Mouse (Mus musculus): ENCODE data around the gene Manbal. TPM values are rescaled to one million over a fixed set of nuclear protein-coding genes. Genes with fewer than 3 reads are reported as not detected.

Manbal gene
- total RNA-seq, 1 experiment = 39.4 TPM

- H3K4me3 ChIP-seq (ENCODE audit: insufficient read depth in 1 of 2, low read depth in 1 of 2, low read length in 2 of 2, poor library complexity in 1 of 2, severe bottlenecking in 1 of 2) = no peak overlapping the region
- peaks cover 9% of the 10 kb centered on the region; the same call in 1 of the 2 replicates for H3K36me3 ChIP-seq (ENCODE audit: control insufficient read depth, insufficient read depth, low read length, poor library complexity, severe bottlenecking)
- TF ChIP-seq HCFC1 (IDR thresholded peaks at IDR 0.05; ENCODE audit: borderline replicate concordance, insufficient read depth, low read length) (no peak), MAFK (IDR thresholded peaks at IDR 0.05; ENCODE audit: insufficient read depth, low read depth, low read length) (no peak), ZC3H11A (IDR thresholded peaks at IDR 0.05; ENCODE audit: borderline replicate concordance, low read depth, low read length) (no peak), ZNF384 (IDR thresholded peaks at IDR 0.05; ENCODE audit: low read depth, low read length) (no peak), CHD2 (IDR thresholded peaks at IDR 0.05; ENCODE audit: low read depth, low read length) (no peak)
- DNase-seq (ENCODE audit: low read depth, low spot score) = no peak
- H3K4me1 ChIP-seq (ENCODE audit: control insufficient read depth in 2 of 2, insufficient read depth in 2 of 2, low read length in 2 of 2, poor library complexity in 1 of 2) = peaks cover 0 to 7% of the 10 kb centered on the region in 2 experiments; a peak in 2 of 4 replicates
- no peak overlapping the region for H3K27ac ChIP-seq (ENCODE audit: insufficient read depth, low read depth, low read length, poor library complexity, severe bottlenecking)
- no peaks in the 10 kb centered on the region for H3K9me3 ChIP-seq (ENCODE audit: control insufficient read depth, insufficient read depth, low read depth, low read length)
- in situ Hi-C loops (cut with MboI; ENCODE audit: low sequenced_read_pairs in 2 of 2, unreplicated experiment in 2 of 2) = no loop called here
- no peak overlapping the region for H3K9ac ChIP-seq (ENCODE audit: insufficient read depth, low read depth, low read length, poor library complexity, severe bottlenecking)
These were observed 33.9 kb downstream of the Manbal start for GRCm38 (mm10) chr2:157401261-157401660.

GRCm38 (mm10) chr2:157407596-157407995, 40.2 kb downstream of the Manbal start:
- DNase-seq (ENCODE audit: low read depth, low spot score) = no peak
- in situ Hi-C loops (cut with MboI; ENCODE audit: low sequenced_read_pairs in 2 of 2, unreplicated experiment in 2 of 2) = no loop called here
- no peak for TF ChIP-seq CHD2 (IDR thresholded peaks at IDR 0.05; ENCODE audit: low read depth, low read length)
- TF ChIP-seq HCFC1 (IDR thresholded peaks at IDR 0.05; ENCODE audit: borderline replicate concordance, insufficient read depth, low read length) = no peak
- TF ChIP-seq ZC3H11A (IDR thresholded peaks at IDR 0.05; ENCODE audit: borderline replicate concordance, low read depth, low read length) = no peak
- no peak for TF ChIP-seq ZNF384 (IDR thresholded peaks at IDR 0.05; ENCODE audit: low read depth, low read length)
- no peak for TF ChIP-seq MAFK (IDR thresholded peaks at IDR 0.05; ENCODE audit: insufficient read depth, low read depth, low read length)

GRCm38 (mm10) chr2:157409793-157410533, 42.6 kb downstream of the Manbal start:
- no peak overlapping the region for H3K4me3 ChIP-seq (ENCODE audit: insufficient read depth in 1 of 2, low read depth in 1 of 2, low read length in 2 of 2, poor library complexity in 1 of 2, severe bottlenecking in 1 of 2)
- no peak overlapping the region for H3K27ac ChIP-seq (ENCODE audit: insufficient read depth, low read depth, low read length, poor library complexity, severe bottlenecking)
- DNase-seq (ENCODE audit: low read depth, low spot score) = no peak
- H3K9me3 ChIP-seq (ENCODE audit: control insufficient read depth, insufficient read depth, low read depth, low read length) = no peaks in the 10 kb centered on the region
- H3K9ac ChIP-seq (ENCODE audit: insufficient read depth, low read depth, low read length, poor library complexity, severe bottlenecking) = 0 out of 2 replicates have a peak overlapping the region, but pooled peaks have one; percentile 18
- no peaks in the 10 kb centered on the region for H3K36me3 ChIP-seq (ENCODE audit: control insufficient read depth, insufficient read depth, low read length, poor library complexity, severe bottlenecking)
- peaks cover 8 to 19% of the 10 kb centered on the region in 2 experiments; a peak in 3 of 4 replicates for H3K4me1 ChIP-seq (ENCODE audit: control insufficient read depth in 2 of 2, insufficient read depth in 2 of 2, low read length in 2 of 2, poor library complexity in 1 of 2)
- in situ Hi-C loops (cut with MboI; ENCODE audit: low sequenced_read_pairs in 2 of 2, unreplicated experiment in 2 of 2) = no loop called here
- no peak for TF ChIP-seq ZNF384 (IDR thresholded peaks at IDR 0.05; ENCODE audit: low read depth, low read length)
- TF ChIP-seq CHD2 (IDR thresholded peaks at IDR 0.05; ENCODE audit: low read depth, low read length) = no peak
- TF ChIP-seq MAFK (IDR thresholded peaks at IDR 0.05; ENCODE audit: insufficient read depth, low read depth, low read length) = no peak
- no peak for TF ChIP-seq HCFC1 (IDR thresholded peaks at IDR 0.05; ENCODE audit: borderline replicate concordance, insufficient read depth, low read length)
- TF ChIP-seq ZC3H11A (IDR thresholded peaks at IDR 0.05; ENCODE audit: borderline replicate concordance, low read depth, low read length) = no peak

More at GRCm38 (mm10) chr2:157407596-157407995, 40.2 kb downstream of the Manbal start:
- no peak overlapping the region for H3K4me3 ChIP-seq (ENCODE audit: insufficient read depth in 1 of 2, low read depth in 1 of 2, low read length in 2 of 2, poor library complexity in 1 of 2, severe bottlenecking in 1 of 2)
- H3K9ac ChIP-seq (ENCODE audit: insufficient read depth, low read depth, low read length, poor library complexity, severe bottlenecking) = no peak overlapping the region
- no peak overlapping the region for H3K27ac ChIP-seq (ENCODE audit: insufficient read depth, low read depth, low read length, poor library complexity, severe bottlenecking)
- peaks cover 8 to 19% of the 10 kb centered on the region in 2 experiments; a peak in 3 of 4 replicates for H3K4me1 ChIP-seq (ENCODE audit: control insufficient read depth in 2 of 2, insufficient read depth in 2 of 2, low read length in 2 of 2, poor library complexity in 1 of 2)
- H3K9me3 ChIP-seq (ENCODE audit: control insufficient read depth, insufficient read depth, low read depth, low read length) = no peaks in the 10 kb centered on the region
- H3K36me3 ChIP-seq (ENCODE audit: control insufficient read depth, insufficient read depth, low read length, poor library complexity, severe bottlenecking) = no peaks in the 10 kb centered on the region

- no peak overlapping the region for H3K27ac ChIP-seq (ENCODE audit: insufficient read depth, low read depth, low read length, poor library complexity, severe bottlenecking)
- in situ Hi-C loops (cut with MboI; ENCODE audit: low sequenced_read_pairs in 2 of 2, unreplicated experiment in 2 of 2) = no loop called here
- H3K9me3 ChIP-seq (ENCODE audit: control insufficient read depth, insufficient read depth, low read depth, low read length) = no peaks in the 10 kb centered on the region
- peaks cover 8 to 19% of the 10 kb centered on the region in 2 experiments for H3K4me1 ChIP-seq (ENCODE audit: control insufficient read depth in 2 of 2, insufficient read depth in 2 of 2, low read length in 2 of 2, poor library complexity in 1 of 2)
- TF ChIP-seq MAFK (IDR thresholded peaks at IDR 0.05; ENCODE audit: insufficient read depth, low read depth, low read length) = no peak
- no peak for TF ChIP-seq CHD2 (IDR thresholded peaks at IDR 0.05; ENCODE audit: low read depth, low read length)
- no peak for DNase-seq (ENCODE audit: low read depth, low spot score)
- no peak overlapping the region for H3K9ac ChIP-seq (ENCODE audit: insufficient read depth, low read depth, low read length, poor library complexity, severe bottlenecking)
- no peak overlapping the region for H3K4me3 ChIP-seq (ENCODE audit: insufficient read depth in 1 of 2, low read depth in 1 of 2, low read length in 2 of 2, poor library complexity in 1 of 2, severe bottlenecking in 1 of 2)
- H3K36me3 ChIP-seq (ENCODE audit: control insufficient read depth, insufficient read depth, low read length, poor library complexity, severe bottlenecking) = no peaks in the 10 kb centered on the region
These were observed 43.8 kb downstream of the Manbal start for GRCm38 (mm10) chr2:157411151-157411693.

Data from ES-E14 (cell line).